Mouse (Mus musculus) CH12.LX (cell line): Measurements from ENCODE around the gene Fbxo47. TPM values are rescaled to one million over a fixed set of nuclear protein-coding genes. Genes with fewer than 3 reads are reported as not detected.
A peak's percentile ranks its signal among the peaks of the same experiment; 100 is the strongest.

Experiments used
- DNase-seq: peaks from one replicate; pipeline ENCODE4 v3.0.0-alpha.2; 2013; ENCODE audit errors: extremely low read depth
- H3K27ac ChIP-seq: 2 replicates; pipeline ENCODE4 v1.5.1; 2012; ENCODE audit warnings: low read depth, mild to moderate bottlenecking, control low read depth, moderate library complexity; ENCODE audit not compliant: insufficient read depth
- H3K27me3 ChIP-seq: replicated peaks from 2 replicates; pipeline ENCODE3; 2012; ENCODE audit warnings: inconsistent platforms
- H3K36me3 ChIP-seq, 2 experiments: replicated peaks in 1 of 2; 2 replicates each; pipeline versions ENCODE3 to v1.6.1; 2012; ENCODE audit warnings: inconsistent platforms in 1 of 2, low read length in 1 of 2, mild to moderate bottlenecking in 1 of 2, mixed read lengths in 1 of 2, moderate library complexity in 1 of 2; ENCODE audit not compliant: control insufficient read depth in 1 of 2, insufficient read depth in 1 of 2
- H3K4me1 ChIP-seq, 2 experiments: 2 replicates each; pipeline ENCODE4 v1.6.1; 2012; ENCODE audit warnings: inconsistent platforms in 1 of 2, moderate library complexity in 1 of 2; ENCODE audit not compliant: insufficient read depth in 2 of 2, control insufficient read depth in 1 of 2
- H3K4me2 ChIP-seq: 2 replicates; pipeline ENCODE4 v1.6.1; 2012; ENCODE audit warnings: low read depth, mild to moderate bottlenecking, control low read depth; ENCODE audit not compliant: poor library complexity, insufficient read depth, severe bottlenecking
- H3K4me3 ChIP-seq, 3 experiments: fragments of 150-350 bp in 1 of 3; sonication (generic) in 1 of 3; replicated peaks in 1 of 3; 2 replicates each; pipeline versions ENCODE3 to v1.5.1; 2011 to 2012; ENCODE audit warnings: low read depth in 2 of 3, low read length in 2 of 3, mild to moderate bottlenecking in 2 of 3, moderate library complexity in 2 of 3, control low read depth in 1 of 3, improper control_type of control experiment in 1 of 3, inconsistent platforms in 1 of 3, mixed read lengths in 1 of 3; ENCODE audit not compliant: poor library complexity in 1 of 3
- H3K79me2 ChIP-seq: replicated peaks from 2 replicates; pipeline ENCODE4 v1.6.1; 2012; ENCODE audit warnings: mild to moderate bottlenecking, moderate library complexity; ENCODE audit not compliant: control insufficient read depth, poor library complexity, insufficient read depth, severe bottlenecking; ENCODE audit errors: extremely low read depth
- H3K9ac ChIP-seq: 2 replicates; pipeline ENCODE4 v1.6.1; 2012; ENCODE audit warnings: low read depth, mild to moderate bottlenecking, control low read depth, moderate library complexity; ENCODE audit not compliant: insufficient read depth
- H3K9me3 ChIP-seq: replicated peaks from 2 replicates; pipeline ENCODE3; 2012; ENCODE audit warnings: low read length, inconsistent platforms, mixed read lengths
- CHD1 ChIP-seq: IDR thresholded peaks from 2 replicates; pipeline ENCODE4 v1.6.1; 2012; ENCODE audit warnings: low read depth, low read length, improper control_type of control experiment, inconsistent platforms
- CHD2 ChIP-seq: IDR thresholded peaks from 2 replicates; pipeline ENCODE4 v1.6.1; 2011; ENCODE audit warnings: low read length, improper control_type of control experiment
- EP300 ChIP-seq: IDR thresholded peaks from 2 replicates; pipeline ENCODE4 v1.6.1; 2011; ENCODE audit warnings: low read length, improper control_type of control experiment
- GABPA ChIP-seq: IDR thresholded peaks from 2 replicates; pipeline ENCODE4 v1.6.1; 2012; ENCODE audit warnings: low read depth, low read length, improper control_type of control experiment, inconsistent platforms; ENCODE audit not compliant: insufficient replicate concordance
- HCFC1 ChIP-seq: IDR thresholded peaks from 2 replicates; pipeline ENCODE4 v1.6.1; 2012; ENCODE audit warnings: low read depth, mild to moderate bottlenecking, inconsistent platforms, low read length, improper control_type of control experiment
- JUND ChIP-seq: conservative IDR thresholded peaks from 2 replicates; pipeline ENCODE4 v1.6.1; 2011; ENCODE audit warnings: low read depth, low read length, improper control_type of control experiment
- MAFK ChIP-seq: IDR thresholded peaks from 2 replicates; pipeline ENCODE4 v1.6.1; 2011; ENCODE audit warnings: low read length, improper control_type of control experiment; ENCODE audit not compliant: insufficient replicate concordance
- MAX ChIP-seq: IDR thresholded peaks from 2 replicates; pipeline ENCODE4 v1.6.1; 2011; ENCODE audit warnings: low read length, improper control_type of control experiment
- MXI1 ChIP-seq: IDR thresholded peaks from 2 replicates; pipeline ENCODE4 v1.6.1; 2011; ENCODE audit warnings: mild to moderate bottlenecking, low read depth, low read length, improper control_type of control experiment
- MYC ChIP-seq: IDR thresholded peaks from 2 replicates; pipeline ENCODE4 v1.6.1; 2011; ENCODE audit warnings: low read depth, mild to moderate bottlenecking, improper control_type of control experiment, low read length
- POLR2A ChIP-seq: IDR thresholded peaks from 2 replicates; pipeline ENCODE4 v1.6.1; 2011; ENCODE audit warnings: low read depth, mild to moderate bottlenecking, improper control_type of control experiment, low read length
- RCOR1 ChIP-seq: conservative IDR thresholded peaks from 2 replicates; pipeline ENCODE4 v1.6.1; 2012; ENCODE audit warnings: low read depth, mild to moderate bottlenecking, inconsistent platforms, low read length, improper control_type of control experiment
- SIN3A ChIP-seq: IDR thresholded peaks from 2 replicates; pipeline ENCODE4 v1.6.1; 2012; ENCODE audit warnings: low read length, improper control_type of control experiment, inconsistent platforms
- TBP ChIP-seq: conservative IDR thresholded peaks from 2 replicates; pipeline ENCODE4 v1.6.1; 2011; ENCODE audit warnings: low read depth, low read length, improper control_type of control experiment
- USF2 ChIP-seq: conservative IDR thresholded peaks from 2 replicates; pipeline ENCODE4 v1.6.1; 2011; ENCODE audit warnings: low read depth, low read length, improper control_type of control experiment
- ZC3H11A ChIP-seq: IDR thresholded peaks from 2 replicates; pipeline ENCODE4 v1.6.1; 2012; ENCODE audit warnings: low read depth, mild to moderate bottlenecking, inconsistent platforms, low read length, improper control_type of control experiment
- ZKSCAN1 ChIP-seq: IDR thresholded peaks from 2 replicates; pipeline ENCODE4 v1.6.1; 2012; ENCODE audit warnings: low read depth, inconsistent platforms, low read length, improper control_type of control experiment, borderline replicate concordance
- ZMIZ1 ChIP-seq: IDR thresholded peaks from 2 replicates; pipeline ENCODE4 v1.6.1; 2012; ENCODE audit warnings: low read depth, mild to moderate bottlenecking, inconsistent platforms, low read length, improper control_type of control experiment
- ZNF384 ChIP-seq: IDR thresholded peaks from 2 replicates; pipeline ENCODE4 v1.6.1; 2012; ENCODE audit warnings: low read depth, low read length, improper control_type of control experiment, inconsistent platforms
- dilution Hi-C: fragments of 300-500 bp; cut with MboI; formaldehyde crosslinking; loops from 2 replicates; pipeline ENCODE4 v1.14.3; 2020; ENCODE audit warnings: low sequenced_read_pairs; ENCODE audit not compliant: extremely low pct_unique_long_range_greater_than_20kb, extremely low pct_ligation_motif_present
- in situ Hi-C: fragments of 300-500 bp; cut with MboI; formaldehyde crosslinking; loops from 3 replicates; pipeline ENCODE4 v1.14.3; 2019; ENCODE audit warnings: low sequenced_read_pairs, low pct_ligation_motif_present, low pct_unique_long_range_greater_than_20kb, mixed read lengths
- polyA plus RNA-seq: library from polyadenylated mRNA; unstranded; fragments of >175 nt; gene quantifications from 2 replicates; pipeline ENCODE4 v1.2.1, GENCODE M21; 2012; ENCODE audit warnings: low read depth; ENCODE audit not compliant: insufficient read length
- total RNA-seq, 2 experiments: library from RNA; depleted of rRNA; stranded (reverse); fragments of 300-350 nt in 1 of 2; fragments of >200 nt in 1 of 2; gene quantifications; 2 replicates each; pipeline ENCODE4 v1.2.3; 2012 to 2014

Gene Fbxo47
- total and polyA plus RNA-seq, 3 experiments, result 1.1 to 3.0 (median 2.0) TPM

- no peaks in the 10 kb centered on the region for H3K4me1 ChIP-seq
- no peaks in the 10 kb centered on the region for H3K36me3 ChIP-seq
- H3K4me2 ChIP-seq, result no peak overlapping the region
- peaks cover 28% of the 10 kb centered on the region for H3K27me3 ChIP-seq
- dilution Hi-C loops, result no loop called here
- H3K4me3 ChIP-seq, result no peak overlapping the region
- H3K9me3 ChIP-seq, result no peaks in the 10 kb centered on the region
- DNase-seq, result no peak
- in situ Hi-C loops, result no loop called here
- H3K27ac ChIP-seq, result no peak overlapping the region
- H3K79me2 ChIP-seq, result no peaks in the 10 kb centered on the region
- TF ChIP-seq HCFC1 (no peak), MXI1 (no peak), ZKSCAN1 (no peak), MAFK (no peak), POLR2A (no peak), CHD1 (no peak)
- no peak overlapping the region for H3K9ac ChIP-seq
Observed at GRCm38 (mm10) chr11:97913111-97913510, 29.2 kb upstream of the Fbxo47 start.

- TF ChIP-seq ZKSCAN1 (peak; percentile 87), GABPA (no peak), CHD1 (no peak), MYC (no peak)
- Histone ChIP-seq H3K9ac (no peak overlapping the region), H3K79me2 (no peaks in the 10 kb centered on the region), H3K27me3 (peaks cover 48% of the 10 kb centered on the region), H3K36me3 (no peaks in the 10 kb centered on the region), H3K27ac (no peak overlapping the region), H3K4me3 (no peak overlapping the region), H3K9me3 (no peaks in the 10 kb centered on the region), H3K4me2 (no peak overlapping the region), H3K4me1 (no peaks in the 10 kb centered on the region)
- in situ Hi-C loops, result no loop called here
- dilution Hi-C loops, result no loop called here
- no peak for DNase-seq
Observed at GRCm38 (mm10) chr11:97908634-97909348, 24.8 kb upstream of the Fbxo47 start.

GRCm38 (mm10) chr11:97907935-97908334 lies 24.0 kb upstream of the Fbxo47 start:
- TF ChIP-seq GABPA (no peak), JUND (no peak), RCOR1 (no peak), EP300 (no peak), TBP (no peak), CHD2 (no peak), MAX (no peak), SIN3A (no peak), ZC3H11A (no peak), USF2 (no peak), ZMIZ1 (no peak), ZNF384 (no peak)
- Histone ChIP-seq H3K4me2 (no peak overlapping the region), H3K27me3 (peaks cover 49% of the 10 kb centered on the region), H3K4me3 (no peak overlapping the region), H3K4me1 (no peaks in the 10 kb centered on the region), H3K27ac (no peak overlapping the region), H3K79me2 (no peaks in the 10 kb centered on the region), H3K9me3 (no peaks in the 10 kb centered on the region), H3K9ac (no peak overlapping the region), H3K36me3 (no peaks in the 10 kb centered on the region)
- dilution Hi-C loops (no loop called here), in situ Hi-C loops (no loop called here)
- no peak for DNase-seq
